Mouse (Mus musculus) intestine, embryonic 15.5 days (tissue): ENCODE measurements at regions not wholly inside any gene's neighbourhood (a gene's known extent, or its start where the extent isn't known, plus 50 kb on each side); places are given as distances from the start of the nearest gene placed in this dataset.
A peak's percentile ranks its signal among the peaks of the same experiment; 100 is the strongest.
"Not testable (repeated sequence)": the region's sequence is repeated elsewhere in the genome, so short reads cannot be mapped to it uniquely, and the experiment has no call there.

Experiments used
- ATAC-seq: fragments of 200-750 bp; cut with Nextera tagmentation; 2 replicates; pipeline ENCODE4 v1.8.0; 2017; ENCODE audit warnings: moderate TSS enrichment, moderate library complexity
- H3K27ac ChIP-seq: fragments of 300-500 bp; sonication (generic); 2 replicates; pipeline ENCODE4 v1.5.1; 2015; ENCODE audit warnings: mild to moderate bottlenecking, inconsistent platforms
- H3K27me3 ChIP-seq: fragments of 300-500 bp; sonication (generic); replicated peaks from 2 replicates; pipeline ENCODE4 v1.6.1; 2015; ENCODE audit warnings: inconsistent platforms
- H3K36me3 ChIP-seq: fragments of 300-500 bp; sonication (generic); 2 replicates; pipeline ENCODE4 v1.6.1; 2015; ENCODE audit warnings: inconsistent platforms
- H3K4me1 ChIP-seq: fragments of 300-500 bp; sonication (generic); replicated peaks from 2 replicates; pipeline ENCODE4 v1.6.1; 2015; ENCODE audit warnings: inconsistent platforms
- H3K4me2 ChIP-seq: fragments of 300-500 bp; sonication (generic); replicated peaks from 2 replicates; pipeline ENCODE4 v1.6.1; 2015; ENCODE audit warnings: mild to moderate bottlenecking, inconsistent platforms
- H3K4me3 ChIP-seq: fragments of 300-500 bp; sonication (generic); replicated peaks from 2 replicates; pipeline ENCODE4 v1.5.1; 2015; ENCODE audit warnings: inconsistent platforms
- H3K9ac ChIP-seq: fragments of 300-500 bp; sonication (generic); 2 replicates; pipeline ENCODE4 v1.6.1; 2015; ENCODE audit warnings: inconsistent platforms
- H3K9me3 ChIP-seq: fragments of 300-500 bp; sonication (generic); 2 replicates; pipeline ENCODE4 v1.6.1; 2016; ENCODE audit warnings: inconsistent platforms
- WGBS: fragments of 180-500 bp; shearing (Covaris S2); methylation state at CpG from one replicate; pipeline ENCODE4 v1.1.7; 2015; 5-methylcytosine and 5-hydroxymethylcytosine counted together

- Histone ChIP-seq H3K4me2 (no peak overlapping the region), H3K27ac (no peak overlapping the region), H3K36me3 (no peaks in the 10 kb centered on the region), H3K9me3 (no peaks in the 10 kb centered on the region), H3K27me3 (no peaks in the 10 kb centered on the region), H3K4me1 (no peaks in the 10 kb centered on the region), H3K9ac (no peak overlapping the region), H3K4me3 (no peak overlapping the region)
- no peak for ATAC-seq
- 60% methylated on average over 2 of the region's 2 CpGs for WGBS
These were observed 390.3 kb downstream of the Pih1d3 start for GRCm38 (mm10) chr1:31612944-31613343.

GRCm38 (mm10) chr1:31615219-31615618 lies 392.6 kb downstream of the Pih1d3 start:
- ATAC-seq = 0 out of 2 replicates have a peak, but pooled peaks have one; percentile 25
- H3K4me1 ChIP-seq, H3K27ac ChIP-seq, H3K36me3 ChIP-seq, H3K9me3 ChIP-seq, H3K27me3 ChIP-seq, H3K4me3 ChIP-seq, H3K9ac ChIP-seq, H3K4me2 ChIP-seq: not testable (repeated sequence)
- WGBS = 69% methylated on average over 5 of the region's 9 CpGs

DNA sequence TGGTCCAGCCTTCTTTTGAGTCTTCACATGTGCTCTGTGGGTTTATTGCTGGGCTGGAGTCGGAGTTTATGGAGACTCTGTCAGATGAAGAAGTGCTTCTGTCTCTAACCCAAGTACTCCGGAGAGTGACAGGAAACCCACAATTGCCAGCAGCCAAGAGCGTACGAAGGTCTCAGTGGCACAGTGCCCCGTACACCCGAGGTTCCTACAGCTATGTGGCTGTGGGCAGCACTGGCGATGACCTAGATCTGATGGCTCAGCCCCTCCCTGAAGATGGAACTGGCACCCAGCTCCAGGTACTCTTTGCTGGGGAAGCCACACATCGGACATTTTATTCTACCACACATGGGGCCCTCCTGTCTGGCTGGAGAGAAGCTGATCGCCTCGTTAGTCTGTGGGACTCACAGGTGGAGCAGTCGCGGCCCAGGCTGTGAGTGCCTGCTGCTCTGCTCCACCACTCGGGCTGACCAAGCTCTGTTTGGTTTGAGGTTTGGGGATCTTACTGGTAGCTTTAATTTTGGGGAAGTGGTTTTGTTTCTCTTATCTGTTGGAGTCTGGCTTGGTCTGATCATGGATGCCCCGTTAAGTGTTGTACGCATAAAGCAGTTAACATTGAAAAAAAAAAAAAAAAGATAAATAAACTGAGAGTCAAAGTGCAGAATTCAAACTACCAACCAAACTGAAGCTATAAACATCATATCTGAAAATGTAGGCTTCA lies 393.8 kb downstream of the Pih1d3 start:
- not testable (repeated sequence) for H3K27me3 ChIP-seq, H3K4me3 ChIP-seq, ATAC-seq, H3K4me1 ChIP-seq, H3K27ac ChIP-seq, H3K9ac ChIP-seq, H3K36me3 ChIP-seq, H3K9me3 ChIP-seq, H3K4me2 ChIP-seq
- 89% methylated on average over 15 of the region's 15 CpGs for WGBS

DNA sequence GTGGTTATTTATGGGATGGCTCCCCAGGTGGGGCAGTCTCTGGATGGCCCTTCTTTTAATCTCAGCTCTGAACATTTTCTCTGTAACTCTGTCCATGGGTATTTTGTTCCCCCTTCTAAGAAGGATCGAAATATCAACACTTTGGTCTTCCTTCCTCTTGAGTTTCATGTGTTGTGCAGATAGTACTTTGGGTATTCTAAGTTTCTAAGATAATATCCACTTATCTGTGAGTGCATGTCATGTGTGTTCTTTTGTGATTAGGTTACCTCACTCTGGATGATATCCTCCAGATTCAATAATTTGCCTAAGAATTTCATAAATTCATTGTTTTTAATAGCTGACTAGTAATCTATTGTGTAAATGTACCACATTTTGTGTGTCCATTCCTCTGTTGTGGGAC lies 411.7 kb downstream of the Pih1d3 start:
- H3K27me3 ChIP-seq = no peaks in the 10 kb centered on the region
- ATAC-seq = no peak
- no peak overlapping the region for H3K27ac ChIP-seq
- H3K9ac ChIP-seq = no peak overlapping the region
- H3K9me3 ChIP-seq = no peaks in the 10 kb centered on the region
- 52% methylated on average over 1 of the region's 1 CpGs for WGBS
- H3K4me1 ChIP-seq = no peaks in the 10 kb centered on the region
- H3K4me2 ChIP-seq = no peak overlapping the region
- no peak overlapping the region for H3K4me3 ChIP-seq
- H3K36me3 ChIP-seq = no peaks in the 10 kb centered on the region

GRCm38 (mm10) chr1:31636575-31637356 lies 414.1 kb downstream of the Pih1d3 start:
- Histone ChIP-seq H3K4me3 (no peak overlapping the region), H3K27me3 (no peaks in the 10 kb centered on the region), H3K4me1 (no peaks in the 10 kb centered on the region), H3K9me3 (no peaks in the 10 kb centered on the region), H3K4me2 (no peak overlapping the region), H3K27ac (no peak overlapping the region), H3K9ac (no peak overlapping the region), H3K36me3 (no peaks in the 10 kb centered on the region)
- ATAC-seq = no peak
- 43% methylated on average over 1 of the region's 1 CpGs for WGBS

- no peak overlapping the region for H3K4me3 ChIP-seq
These were observed 422.5 kb downstream of the Pih1d3 start for GRCm38 (mm10) chr1:31645116-31645515.

DNA sequence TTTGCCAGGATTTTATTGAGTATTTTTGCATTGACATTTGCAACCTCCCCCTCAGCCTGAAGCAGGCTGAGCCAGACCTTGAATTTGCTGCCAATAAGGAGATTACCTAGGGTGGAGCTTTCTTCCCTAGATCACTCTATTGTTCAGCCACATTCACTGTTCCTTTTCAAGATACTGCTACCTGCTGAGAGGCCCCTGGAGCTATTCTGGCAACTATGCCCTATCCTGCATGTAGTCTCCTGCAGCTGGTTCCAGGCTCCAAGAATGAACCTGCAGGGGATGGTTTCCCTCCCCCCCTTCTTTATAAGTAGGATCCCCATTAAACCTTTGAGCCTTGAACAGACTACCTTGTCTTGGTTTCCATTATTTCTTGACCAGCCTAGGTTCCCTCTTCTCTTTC lies 455.9 kb downstream of the Pih1d3 start:
- H3K4me1 ChIP-seq = no peaks in the 10 kb centered on the region
- ATAC-seq = no peak

More at GRCm38 (mm10) chr1:31645116-31645515, 422.5 kb downstream of the Pih1d3 start:
- Histone ChIP-seq H3K36me3 (no peaks in the 10 kb centered on the region), H3K27ac (no peak overlapping the region), H3K4me2 (no peak overlapping the region), H3K27me3 (no peaks in the 10 kb centered on the region), H3K9ac (no peak overlapping the region), H3K9me3 (no peaks in the 10 kb centered on the region), H3K4me1 (no peaks in the 10 kb centered on the region)
- ATAC-seq = no peak
- 81% methylated on average over 1 of the region's 1 CpGs for WGBS

More for the DNA sequence above, 455.9 kb downstream of the Pih1d3 start:
- Histone ChIP-seq H3K36me3 (no peaks in the 10 kb centered on the region), H3K9ac (no peak overlapping the region), H3K4me3 (no peak overlapping the region), H3K4me2 (no peak overlapping the region), H3K27me3 (no peaks in the 10 kb centered on the region), H3K9me3 (no peaks in the 10 kb centered on the region), H3K27ac (no peak overlapping the region)
